ENCODE assay signal across 8 mouse cellular contexts in genomic region chr7:13033451-13034147, GRCm38 (mm10). TPM values are rescaled to one million over a fixed set of nuclear protein-coding genes. Genes with fewer than 3 reads are reported as not detected.
DNase-seq lines count a peak whose midpoint lies in the region; ATAC-seq and TF ChIP-seq lines count a peak whose summit lies in the region.

No protein-coding gene starts in this region.

- peaks cover 58 to 69% of the 10 kb centered on the region in 2 experiments for H3K36me3 ChIP-seq in CH12.LX (replicated peaks in 1 of 2; ENCODE audit: control insufficient read depth in 1 of 2, insufficient read depth in 1 of 2, low read length in 1 of 2)
- peaks cover 67% of the 10 kb centered on the region for H3K36me3 ChIP-seq in forebrain, embryonic 12.5 days (replicated peaks)
- H3K36me3 ChIP-seq in liver, embryonic 13.5 days = peaks cover 66% of the 10 kb centered on the region

- H3K9me3 ChIP-seq in CH12.LX (replicated peaks; ENCODE audit: low read length) = no peaks in the 10 kb centered on the region
- H3K9me3 ChIP-seq in forebrain, embryonic 12.5 days = no peaks in the 10 kb centered on the region
- H3K9me3 ChIP-seq in liver, embryonic 13.5 days (replicated peaks) = no peaks in the 10 kb centered on the region

- peak overlapping the region; percentile 52 for H3K4me2 ChIP-seq in CH12.LX (ENCODE audit: insufficient read depth, low read depth, poor library complexity, severe bottlenecking)
- H3K4me2 ChIP-seq in forebrain, embryonic 12.5 days = peak overlapping the region; percentile 85
- H3K4me2 ChIP-seq in liver, embryonic 13.5 days = peak overlapping the region; percentile 74

- no peak for TF ChIP-seq RAD21 in CH12.LX (IDR thresholded peaks at IDR 0.05; ENCODE audit: low read depth, low read length)

- DNase-seq in heart, adult 11 months = peak; percentile 90
- no peak for DNase-seq in heart, postnatal 25 days (ENCODE audit: low spot score)
- DNase-seq in CH12.LX (ENCODE audit: extremely low read depth) = no peak
- no peak for DNase-seq in liver, embryonic 13.5 days
- DNase-seq in ovary, adult 18-20 months (ENCODE audit: low spot score) = no peak
- DNase-seq in frontal cortex, postnatal 36 days (ENCODE audit: low spot score in 2 of 2) = no peak
- DNase-seq in gastrocnemius, postnatal 25 days = no peak

- WGBS in forebrain, embryonic 12.5 days = 52% methylated on average over 13 of the region's 13 CpGs
- 41% methylated on average over 13 of the region's 13 CpGs for WGBS in liver, embryonic 13.5 days (ENCODE audit: insufficient replicate concordance)

- peaks cover 22% of the 10 kb centered on the region for H3K79me2 ChIP-seq in CH12.LX (replicated peaks; ENCODE audit: control insufficient read depth, extremely low read depth, insufficient read depth, poor library complexity, severe bottlenecking)

- H3K27me3 ChIP-seq in CH12.LX (replicated peaks) = no peaks in the 10 kb centered on the region
- H3K27me3 ChIP-seq in forebrain, embryonic 12.5 days = no peaks in the 10 kb centered on the region
- H3K27me3 ChIP-seq in liver, embryonic 13.5 days = no peaks in the 10 kb centered on the region

- peak overlapping the region; percentile 93 for H3K27ac ChIP-seq in CH12.LX (ENCODE audit: insufficient read depth, low read depth)
- H3K27ac ChIP-seq in forebrain, embryonic 12.5 days = peak overlapping the region; percentile 91
- H3K27ac ChIP-seq in liver, embryonic 13.5 days = peak overlapping the region; percentile 97

- H3K9ac ChIP-seq in CH12.LX (ENCODE audit: insufficient read depth, low read depth) = peak overlapping the region; percentile 77
- H3K9ac ChIP-seq in forebrain, embryonic 12.5 days = peak overlapping the region; percentile 74
- H3K9ac ChIP-seq in liver, embryonic 13.5 days = peak overlapping the region; percentile 88

- in situ Hi-C loops in CH12.LX (cut with MboI; ENCODE audit: low pct_ligation_motif_present, low pct_unique_long_range_greater_than_20kb, low sequenced_read_pairs) = no loop called here

- no peak for TF ChIP-seq EP300 in CH12.LX (IDR thresholded peaks at IDR 0.05; ENCODE audit: low read length)

- no peak for TF ChIP-seq POLR2A in CH12.LX (IDR thresholded peaks at IDR 0.05; ENCODE audit: low read depth, low read length)

- ATAC-seq in forebrain, embryonic 12.5 days (ENCODE audit: low FRiP score) = no peak
- no peak for ATAC-seq in liver, embryonic 13.5 days (ENCODE audit: low read depth)

- TF ChIP-seq CTCF in CH12.LX (conservative IDR thresholded peaks at IDR 0.05 in 1 of 2, IDR thresholded peaks at IDR 0.05 in 1 of 2; ENCODE audit: low read depth in 2 of 2, low read length in 2 of 2) = no peak

- intact Hi-C loops in heart, postnatal 25 days (cut with DNase I) = loop anchor here (2.0 to 10.0 kb wide), 2 partner anchors 21 to 559 kb away; partner anchors contain the start of genes Mzf1 and Zfp606

- dilution Hi-C loops in CH12.LX (cut with MboI; ENCODE audit: extremely low pct_ligation_motif_present, extremely low pct_unique_long_range_greater_than_20kb, low sequenced_read_pairs) = no loop called here

- peak overlapping the region; percentile 65 to 89 (median 73) for H3K4me3 ChIP-seq in CH12.LX (replicated peaks in 1 of 3; ENCODE audit: low read depth in 2 of 3, low read length in 2 of 3, poor library complexity in 1 of 3)
- peak overlapping the region; percentile 61 for H3K4me3 ChIP-seq in forebrain, embryonic 12.5 days (replicated peaks)
- H3K4me3 ChIP-seq in liver, embryonic 13.5 days (replicated peaks) = peak overlapping the region; percentile 78

- peaks cover 20 to 56% of the 10 kb centered on the region in 2 experiments for H3K4me1 ChIP-seq in CH12.LX (ENCODE audit: control insufficient read depth in 1 of 2, insufficient read depth in 2 of 2)
- H3K4me1 ChIP-seq in forebrain, embryonic 12.5 days = peaks cover 38% of the 10 kb centered on the region
- H3K4me1 ChIP-seq in liver, embryonic 13.5 days (replicated peaks) = peaks cover 49% of the 10 kb centered on the region

TF ChIP-seq in CH12.LX, 34 proteins besides CTCF, POLR2A, EP300 and RAD21:
- TF ChIP-seq ZC3H11A (IDR thresholded peaks at IDR 0.05; ENCODE audit: low read depth, low read length) = no peak
- no peak for TF ChIP-seq MAZ (IDR thresholded peaks at IDR 0.05; ENCODE audit: low read depth, low read length)
- no peak for TF ChIP-seq HCFC1 (IDR thresholded peaks at IDR 0.05; ENCODE audit: low read depth, low read length)
- TF ChIP-seq NRF1 (IDR thresholded peaks at IDR 0.05; ENCODE audit: low read depth, low read length) = no peak
- TF ChIP-seq CHD2 (IDR thresholded peaks at IDR 0.05; ENCODE audit: low read length) = no peak
- TF ChIP-seq ZNF384 (IDR thresholded peaks at IDR 0.05; ENCODE audit: low read depth, low read length) = no peak
- TF ChIP-seq UBTF (IDR thresholded peaks at IDR 0.05; ENCODE audit: low read depth, low read length) = no peak
- TF ChIP-seq USF1 (IDR thresholded peaks at IDR 0.05; ENCODE audit: low read depth, low read length) = no peak
- no peak for TF ChIP-seq JUND (conservative IDR thresholded peaks at IDR 0.05; ENCODE audit: low read depth, low read length)
- TF ChIP-seq CHD1 (IDR thresholded peaks at IDR 0.05; ENCODE audit: low read depth, low read length) = no peak
- no peak for TF ChIP-seq NELFE (IDR thresholded peaks at IDR 0.05; ENCODE audit: low read depth, low read length)
- no peak for TF ChIP-seq MEF2A (IDR thresholded peaks at IDR 0.05; ENCODE audit: borderline replicate concordance, low read depth, low read length)
- no peak for TF ChIP-seq MYC (IDR thresholded peaks at IDR 0.05; ENCODE audit: low read depth, low read length)
- no peak for TF ChIP-seq ZMIZ1 (IDR thresholded peaks at IDR 0.05; ENCODE audit: low read depth, low read length)
- TF ChIP-seq ELF1 (IDR thresholded peaks at IDR 0.05; ENCODE audit: low read depth, low read length) = no peak
- no peak for TF ChIP-seq ZKSCAN1 (IDR thresholded peaks at IDR 0.05; ENCODE audit: borderline replicate concordance, low read depth, low read length)

RNA-seq across cellular contexts. Expression of gene Chmp2a, which starts 1.0 kb away (rescaled TPM):
- 100 to 1,000 TPM; 120 to 122 TPM for total RNA-seq in heart, postnatal 25 days (2021)
- 110 and 115 TPM in 2 replicates for total RNA-seq in CH12.LX (2012; rRNA removed)
- total RNA-seq in CH12.LX (2014; rRNA removed) = 131 and 141 TPM in 2 replicates
- 134 and 148 TPM in 2 replicates for polyA plus RNA-seq in CH12.LX (2012; ENCODE audit: insufficient read length, low read depth)
- 127 and 132 TPM in 2 replicates for polyA plus RNA-seq in forebrain, embryonic 12.5 days (2016; fragmentation: Nextera tagmentation; extraction: Ambion mirVana)
- polyA plus RNA-seq in liver, embryonic 13.5 days (2015; fragmentation: Nextera tagmentation; extraction: Ambion mirVana) = 127 and 130 TPM in 2 replicates
- 10 to 100 TPM; 76.1 to 89.9 TPM for total RNA-seq in gastrocnemius, postnatal 25 days (2021)

RNA-seq across cellular contexts. Expression of gene Ube2m, which starts 4.5 kb away (rescaled TPM):
- 100 to 1,000 TPM; 190 to 199 TPM for total RNA-seq in heart, postnatal 25 days (2021)
- 134 and 156 TPM in 2 replicates for total RNA-seq in CH12.LX (2012; rRNA removed)
- total RNA-seq in CH12.LX (2014; rRNA removed) = 227 and 244 TPM in 2 replicates
- 215 and 272 TPM in 2 replicates for polyA plus RNA-seq in CH12.LX (2012; ENCODE audit: insufficient read length, low read depth)
- polyA plus RNA-seq in forebrain, embryonic 12.5 days (2016; fragmentation: Nextera tagmentation; extraction: Ambion mirVana) = 107 and 154 TPM in 2 replicates
- 70.0 and 80.8 TPM in 2 replicates for polyA plus RNA-seq in liver, embryonic 13.5 days (2015; fragmentation: Nextera tagmentation; extraction: Ambion mirVana)
- total RNA-seq in gastrocnemius, postnatal 25 days (2021) = 100 to 1,000 TPM; 132 to 138 TPM

RNA-seq across cellular contexts. Expression of gene Mzf1, which starts 21.0 kb away (rescaled TPM):
- under 1 TPM; 0.39 to 0.48 TPM for total RNA-seq in heart, postnatal 25 days (2021)
- total RNA-seq in CH12.LX (2012; rRNA removed) (0.46 and 0.55 TPM in 2 replicates), CH12.LX (2014; rRNA removed) (0.31 and 0.34 TPM in 2 replicates)
- 0.50 and 0.68 TPM in 2 replicates for polyA plus RNA-seq in CH12.LX (2012; ENCODE audit: insufficient read length, low read depth)
- 5.3 and 5.4 TPM in 2 replicates for polyA plus RNA-seq in forebrain, embryonic 12.5 days (2016; fragmentation: Nextera tagmentation; extraction: Ambion mirVana)
- polyA plus RNA-seq in liver, embryonic 13.5 days (2015; fragmentation: Nextera tagmentation; extraction: Ambion mirVana) = 0.45 and 0.52 TPM in 2 replicates
- total RNA-seq in gastrocnemius, postnatal 25 days (2021) = under 1 TPM; 0.54 to 0.75 TPM

RNA-seq across cellular contexts. Expression of gene Zbtb45, which starts 23.8 kb away (rescaled TPM):
- 10 to 100 TPM in 1 of 2 experiments, 1 to 10 TPM in 1; 7.3 to 10.9 TPM for total RNA-seq in heart, postnatal 25 days (2021)
- total RNA-seq in CH12.LX (2012; rRNA removed) = 9.5 and 12.1 TPM in 2 replicates
- total RNA-seq in CH12.LX (2014; rRNA removed) = 6.7 and 6.8 TPM in 2 replicates
- polyA plus RNA-seq in CH12.LX (2012; ENCODE audit: insufficient read length, low read depth) = 16.7 and 17.1 TPM in 2 replicates
- 34.9 and 35.9 TPM in 2 replicates for polyA plus RNA-seq in forebrain, embryonic 12.5 days (2016; fragmentation: Nextera tagmentation; extraction: Ambion mirVana)
- polyA plus RNA-seq in liver, embryonic 13.5 days (2015; fragmentation: Nextera tagmentation; extraction: Ambion mirVana) = 14.4 and 17.3 TPM in 2 replicates
- total RNA-seq in gastrocnemius, postnatal 25 days (2021) = 1 to 10 TPM; 2.7 to 4.9 TPM

RNA-seq across cellular contexts. Expression of gene Trim28, which starts 34.7 kb away (rescaled TPM):
- 10 to 100 TPM; 86.8 to 96.2 TPM for total RNA-seq in heart, postnatal 25 days (2021)
- total RNA-seq in CH12.LX (2012; rRNA removed) (500 and 583 TPM in 2 replicates), CH12.LX (2014; rRNA removed) (495 and 516 TPM in 2 replicates)
- 728 and 891 TPM in 2 replicates for polyA plus RNA-seq in CH12.LX (2012; ENCODE audit: insufficient read length, low read depth)
- polyA plus RNA-seq in forebrain, embryonic 12.5 days (2016; fragmentation: Nextera tagmentation; extraction: Ambion mirVana) = 370 and 396 TPM in 2 replicates
- 92.3 and 102 TPM in 2 replicates for polyA plus RNA-seq in liver, embryonic 13.5 days (2015; fragmentation: Nextera tagmentation; extraction: Ambion mirVana)
- 10 to 100 TPM; 59.1 to 60.7 TPM for total RNA-seq in gastrocnemius, postnatal 25 days (2021)
